Mouse (Mus musculus): ENCODE measurements around the gene Mgp. TPM values are rescaled to one million over a fixed set of nuclear protein-coding genes. Genes with fewer than 3 reads are reported as not detected.
A peak's percentile ranks its signal among the peaks of the same experiment; 100 is the strongest.

Gene Mgp
- polyA plus RNA-seq, 1 experiment from 2014 or later: 9.7 TPM

GRCm38 (mm10) chr6:136847790-136848189 is 27.8 kb downstream of the Mgp start:
- no peak overlapping the region for H3K4me2 ChIP-seq (ENCODE audit: low read depth, low read length)
- no peak overlapping the region for H3K9ac ChIP-seq (replicated peaks; ENCODE audit: low read length)
- ATAC-seq (replicated peaks; ENCODE audit: insufficient number of reproducible peaks, low FRiP score, low TSS enrichment, low read depth) (no peak; the same call in 1 of the 2 replicates), DNase-seq (ENCODE audit: low spot score) (peak; percentile 45)
- no peaks in the 10 kb centered on the region for H3K27me3 ChIP-seq (ENCODE audit: control insufficient read depth, insufficient read depth, low read length)
- H3K4me3 ChIP-seq (ENCODE audit: low read depth, low read length): no peak overlapping the region
- no peak overlapping the region for H3K27ac ChIP-seq (replicated peaks; ENCODE audit: low read depth, low read length)
- H3K36me3 ChIP-seq (replicated peaks; ENCODE audit: control insufficient read depth, insufficient read depth, low read depth, low read length): no peaks in the 10 kb centered on the region
- H3K9me3 ChIP-seq (replicated peaks; ENCODE audit: control insufficient read depth, low read length): no peaks in the 10 kb centered on the region
- H3K4me1 ChIP-seq (ENCODE audit: control insufficient read depth, insufficient read depth, low read length): no peaks in the 10 kb centered on the region
- WGBS: 39% methylated on average over 2 of the region's 2 CpGs

GRCm38 (mm10) chr6:136847267-136847666 is 28.4 kb downstream of the Mgp start:
- Histone ChIP-seq H3K4me2 (ENCODE audit: low read depth, low read length) (no peak overlapping the region), H3K9me3 (replicated peaks; ENCODE audit: control insufficient read depth, low read length) (no peaks in the 10 kb centered on the region), H3K4me3 (ENCODE audit: low read depth, low read length) (no peak overlapping the region), H3K9ac (replicated peaks; ENCODE audit: low read length) (no peak overlapping the region), H3K27me3 (ENCODE audit: control insufficient read depth, insufficient read depth, low read length) (no peaks in the 10 kb centered on the region), H3K4me1 (ENCODE audit: control insufficient read depth, insufficient read depth, low read length) (no peaks in the 10 kb centered on the region), H3K36me3 (replicated peaks; ENCODE audit: control insufficient read depth, insufficient read depth, low read depth, low read length) (no peaks in the 10 kb centered on the region), H3K27ac (replicated peaks; ENCODE audit: low read depth, low read length) (no peak overlapping the region)
- WGBS: 88% methylated on average over 3 of the region's 3 CpGs
- ATAC-seq (replicated peaks; ENCODE audit: insufficient number of reproducible peaks, low FRiP score, low TSS enrichment, low read depth) (no peak), DNase-seq (ENCODE audit: low spot score) (no peak)

GRCm38 (mm10) chr6:136845706-136846480 is 29.7 kb downstream of the Mgp start:
- DNase-seq (ENCODE audit: low spot score): no peak

GRCm38 (mm10) chr6:136844903-136845302 is 30.7 kb downstream of the Mgp start:
- H3K27ac ChIP-seq (replicated peaks; ENCODE audit: low read depth, low read length): no peak overlapping the region
- no peak for ATAC-seq (replicated peaks; ENCODE audit: insufficient number of reproducible peaks, low FRiP score, low TSS enrichment, low read depth)
- 49% methylated on average over 2 of the region's 2 CpGs for WGBS

More at GRCm38 (mm10) chr6:136845706-136846480, 29.7 kb downstream of the Mgp start:
- Histone ChIP-seq H3K4me3 (ENCODE audit: low read depth, low read length) (no peak overlapping the region), H3K9ac (replicated peaks; ENCODE audit: low read length) (no peak overlapping the region), H3K27ac (replicated peaks; ENCODE audit: low read depth, low read length) (no peak overlapping the region), H3K4me1 (ENCODE audit: control insufficient read depth, insufficient read depth, low read length) (no peaks in the 10 kb centered on the region), H3K36me3 (replicated peaks; ENCODE audit: control insufficient read depth, insufficient read depth, low read depth, low read length) (no peaks in the 10 kb centered on the region), H3K4me2 (ENCODE audit: low read depth, low read length) (no peak overlapping the region), H3K27me3 (ENCODE audit: control insufficient read depth, insufficient read depth, low read length) (no peaks in the 10 kb centered on the region), H3K9me3 (replicated peaks; ENCODE audit: control insufficient read depth, low read length) (no peaks in the 10 kb centered on the region)
- no peak for ATAC-seq (replicated peaks; ENCODE audit: insufficient number of reproducible peaks, low FRiP score, low TSS enrichment, low read depth)
- 60% methylated on average over 5 of the region's 5 CpGs for WGBS

GRCm38 (mm10) chr6:136837323-136837722 is 38.3 kb downstream of the Mgp start:
- no peaks in the 10 kb centered on the region for H3K27me3 ChIP-seq (ENCODE audit: control insufficient read depth, insufficient read depth, low read length)
- H3K4me1 ChIP-seq (ENCODE audit: control insufficient read depth, insufficient read depth, low read length): no peaks in the 10 kb centered on the region
- H3K4me3 ChIP-seq (ENCODE audit: low read depth, low read length): no peak overlapping the region
- H3K9ac ChIP-seq (replicated peaks; ENCODE audit: low read length): no peak overlapping the region
- DNase-seq (ENCODE audit: low spot score): no peak
- H3K9me3 ChIP-seq (replicated peaks; ENCODE audit: control insufficient read depth, low read length): no peaks in the 10 kb centered on the region
- no peaks in the 10 kb centered on the region for H3K36me3 ChIP-seq (replicated peaks; ENCODE audit: control insufficient read depth, insufficient read depth, low read depth, low read length)
- 85% methylated on average over 3 of the region's 3 CpGs for WGBS
- H3K4me2 ChIP-seq (ENCODE audit: low read depth, low read length): no peak overlapping the region
- H3K27ac ChIP-seq (replicated peaks; ENCODE audit: low read depth, low read length): no peak overlapping the region
- no peak for ATAC-seq (replicated peaks; ENCODE audit: insufficient number of reproducible peaks, low FRiP score, low TSS enrichment, low read depth)

More at GRCm38 (mm10) chr6:136844903-136845302, 30.7 kb downstream of the Mgp start:
- DNase-seq (ENCODE audit: low spot score): no peak
- Histone ChIP-seq H3K9me3 (replicated peaks; ENCODE audit: control insufficient read depth, low read length) (no peaks in the 10 kb centered on the region), H3K27me3 (ENCODE audit: control insufficient read depth, insufficient read depth, low read length) (no peaks in the 10 kb centered on the region), H3K9ac (replicated peaks; ENCODE audit: low read length) (no peak overlapping the region), H3K4me1 (ENCODE audit: control insufficient read depth, insufficient read depth, low read length) (no peaks in the 10 kb centered on the region), H3K36me3 (replicated peaks; ENCODE audit: control insufficient read depth, insufficient read depth, low read depth, low read length) (no peaks in the 10 kb centered on the region), H3K4me3 (ENCODE audit: low read depth, low read length) (no peak overlapping the region), H3K4me2 (ENCODE audit: low read depth, low read length) (no peak overlapping the region)

GRCm38 (mm10) chr6:136835352-136835751 is 40.3 kb downstream of the Mgp start, which contains the start of gene Smco3:
Gene Smco3, minus strand, starts transcription at chr6:136835452.
- Histone ChIP-seq H3K4me3 (ENCODE audit: low read depth, low read length) (no peak within 1 kb of the TSS), H3K9me3 (replicated peaks; ENCODE audit: control insufficient read depth, low read length) (no peaks in the 10 kb centered on the region), H3K36me3 (replicated peaks; ENCODE audit: control insufficient read depth, insufficient read depth, low read depth, low read length) (no peaks in the 10 kb centered on the region), H3K4me1 (ENCODE audit: control insufficient read depth, insufficient read depth, low read length) (no peaks in the 10 kb centered on the region), H3K27ac (replicated peaks; ENCODE audit: low read depth, low read length) (no peak within 1 kb of the TSS), H3K4me2 (ENCODE audit: low read depth, low read length) (no peak within 1 kb of the TSS), H3K27me3 (ENCODE audit: control insufficient read depth, insufficient read depth, low read length) (no peaks in the 10 kb centered on the region), H3K9ac (replicated peaks; ENCODE audit: low read length) (no peak within 1 kb of the TSS)
- DNase-seq (ENCODE audit: low spot score) (no peak), ATAC-seq (replicated peaks; ENCODE audit: insufficient number of reproducible peaks, low FRiP score, low TSS enrichment, low read depth) (no peak)
- 51% methylated on average over 4 of the region's 4 CpGs for WGBS

- H3K4me3 ChIP-seq (ENCODE audit: low read depth, low read length): no peak overlapping the region
- 69% methylated on average over 5 of the region's 5 CpGs for WGBS
- no peaks in the 10 kb centered on the region for H3K9me3 ChIP-seq (replicated peaks; ENCODE audit: control insufficient read depth, low read length)
- H3K4me2 ChIP-seq (ENCODE audit: low read depth, low read length): no peak overlapping the region
- no peak for DNase-seq (ENCODE audit: low spot score)
- H3K27ac ChIP-seq (replicated peaks; ENCODE audit: low read depth, low read length): no peak overlapping the region
- H3K36me3 ChIP-seq (replicated peaks; ENCODE audit: control insufficient read depth, insufficient read depth, low read depth, low read length): no peaks in the 10 kb centered on the region
- no peak for ATAC-seq (replicated peaks; ENCODE audit: insufficient number of reproducible peaks, low FRiP score, low TSS enrichment, low read depth)
- no peaks in the 10 kb centered on the region for H3K27me3 ChIP-seq (ENCODE audit: control insufficient read depth, insufficient read depth, low read length)
- H3K4me1 ChIP-seq (ENCODE audit: control insufficient read depth, insufficient read depth, low read length): no peaks in the 10 kb centered on the region
- H3K9ac ChIP-seq (replicated peaks; ENCODE audit: low read length): no peak overlapping the region
Observed at GRCm38 (mm10) chr6:136831712-136832111, 43.9 kb downstream of the Mgp start.

- Histone ChIP-seq H3K4me3 (ENCODE audit: low read depth, low read length) (peak overlapping the region; percentile 99), H3K9me3 (replicated peaks; ENCODE audit: control insufficient read depth, low read length) (no peaks in the 10 kb centered on the region), H3K27ac (replicated peaks; ENCODE audit: low read depth, low read length) (no peak overlapping the region), H3K4me2 (ENCODE audit: low read depth, low read length) (peak overlapping the region; percentile 52), H3K4me1 (ENCODE audit: control insufficient read depth, insufficient read depth, low read length) (no peaks in the 10 kb centered on the region), H3K36me3 (replicated peaks; ENCODE audit: control insufficient read depth, insufficient read depth, low read depth, low read length) (no peaks in the 10 kb centered on the region), H3K27me3 (ENCODE audit: control insufficient read depth, insufficient read depth, low read length) (no peaks in the 10 kb centered on the region), H3K9ac (replicated peaks; ENCODE audit: low read length) (peak overlapping the region; percentile 64)
- ATAC-seq (replicated peaks; ENCODE audit: insufficient number of reproducible peaks, low FRiP score, low TSS enrichment, low read depth) (no peak), DNase-seq (ENCODE audit: low spot score) (no peak)
- WGBS: 30% methylated on average over 4 of the region's 4 CpGs
Observed at GRCm38 (mm10) chr6:136828681-136829080, 46.9 kb downstream of the Mgp start.

Measured in embryonic facial prominence, embryonic 11.5 days (tissue).